In the genomic region with DNA sequence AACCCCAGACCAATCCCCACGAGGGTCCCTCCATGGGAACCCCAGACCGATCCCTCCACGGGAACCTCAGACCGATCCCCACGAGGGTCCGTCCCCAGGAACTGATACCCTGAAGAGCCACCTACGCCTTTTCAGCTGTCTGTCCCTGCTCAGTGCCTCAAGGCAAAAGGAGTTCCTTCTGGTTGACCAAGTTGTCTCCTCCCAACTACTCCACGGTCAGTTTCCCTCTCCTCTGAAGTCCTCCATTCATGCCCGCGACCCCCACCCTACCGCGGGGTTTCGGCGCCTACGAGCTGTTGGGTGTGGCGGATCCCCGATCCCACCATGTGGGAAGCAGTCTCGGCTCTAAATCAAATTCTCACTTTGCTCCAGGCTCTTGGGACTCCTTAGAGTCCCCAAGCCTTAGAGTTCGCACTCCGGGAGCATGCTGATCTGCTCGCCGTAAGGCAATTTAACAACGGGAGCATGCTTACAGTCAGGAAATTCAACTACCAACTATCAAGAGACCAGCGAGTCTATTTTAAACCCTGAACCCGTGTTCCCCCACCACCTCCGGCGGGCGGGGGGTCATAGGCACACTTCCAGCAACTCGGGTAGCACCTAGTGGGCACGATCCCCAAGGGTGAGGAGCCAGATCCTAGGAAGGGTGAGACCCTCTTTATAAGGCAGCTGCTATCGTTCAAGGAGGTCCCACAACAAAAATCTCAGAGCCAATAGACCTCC, we compare ENCODE assay signal across 9 mouse cellular contexts. TPM values are rescaled to one million over a fixed set of nuclear protein-coding genes. Genes with fewer than 3 reads are reported as not detected.
A peak's percentile ranks its signal among the peaks of the same experiment; 100 is the strongest.
DNase-seq lines count a peak whose midpoint lies in the region; ATAC-seq and TF ChIP-seq lines count a peak whose summit lies in the region.
"Had no signal": no experiment of that assay in that cellular context is flagged by ENCODE, and none has a peak within 500 bp of the region (broad histone marks: within the 10 kb centered on the region; RNA-seq: fewer than 3 reads in every experiment).

No protein-coding gene starts in this region.

- TF ChIP-seq POLR2A in kidney, adult 2 months (IDR thresholded peaks at IDR 0.05; ENCODE audit: low read depth, low read length) = no peak

- no peak for ATAC-seq in forebrain, embryonic 12.5 days (ENCODE audit: low FRiP score)
- no peak for ATAC-seq in hindbrain, postnatal 0 days
- no peak for ATAC-seq in neural tube, embryonic 11.5 days (ENCODE audit: insufficient read depth, low FRiP score, low TSS enrichment)

- no peak overlapping the region for H3K27ac ChIP-seq in kidney, adult 2 months (ENCODE audit: insufficient read depth, low read depth, low read length)
- no peak overlapping the region for H3K27ac ChIP-seq in forebrain, embryonic 12.5 days
- no peak overlapping the region for H3K27ac ChIP-seq in hindbrain, postnatal 0 days
- no peak overlapping the region for H3K27ac ChIP-seq in neural tube, embryonic 11.5 days (ENCODE audit: low read depth, low read length)

- peaks cover 16% of the 10 kb centered on the region; the same call in 1 of the 2 replicates for H3K9me3 ChIP-seq in forebrain, embryonic 12.5 days
- peaks cover 4% of the 10 kb centered on the region; the same call in 1 of the 2 replicates for H3K9me3 ChIP-seq in hindbrain, postnatal 0 days (ENCODE audit: low read length)
- H3K9me3 ChIP-seq in neural tube, embryonic 11.5 days (ENCODE audit: control insufficient read depth, low read length) = peaks cover 4% of the 10 kb centered on the region; the same call in 1 of the 2 replicates

- H3K4me1 ChIP-seq in kidney, adult 2 months (ENCODE audit: control insufficient read depth, insufficient read depth, low read length) = no peaks in the 10 kb centered on the region
- no peaks in the 10 kb centered on the region for H3K4me1 ChIP-seq in forebrain, embryonic 12.5 days
- H3K4me1 ChIP-seq in hindbrain, postnatal 0 days (ENCODE audit: insufficient read depth, low read length) = no peaks in the 10 kb centered on the region
- peaks cover 1% of the 10 kb centered on the region; the same call in 1 of the 2 replicates for H3K4me1 ChIP-seq in neural tube, embryonic 11.5 days (ENCODE audit: control insufficient read depth, insufficient read depth, low read length)

- peak overlapping the region; percentile 56 for H3K4me2 ChIP-seq in forebrain, embryonic 12.5 days
- peak overlapping the region; percentile 53 for H3K4me2 ChIP-seq in hindbrain, postnatal 0 days (ENCODE audit: low read depth, low read length)
- peak overlapping the region; percentile 53 for H3K4me2 ChIP-seq in neural tube, embryonic 11.5 days (ENCODE audit: low read depth)

- no peaks in the 10 kb centered on the region for H3K27me3 ChIP-seq in kidney, adult 2 months (replicated peaks; ENCODE audit: control insufficient read depth, insufficient read depth, low read length)
- H3K27me3 ChIP-seq in forebrain, embryonic 12.5 days = peaks cover 5% of the 10 kb centered on the region; the same call in 1 of the 2 replicates
- H3K27me3 ChIP-seq in hindbrain, postnatal 0 days (ENCODE audit: insufficient read depth, low read length) = no peaks in the 10 kb centered on the region
- no peaks in the 10 kb centered on the region for H3K27me3 ChIP-seq in neural tube, embryonic 11.5 days (ENCODE audit: control insufficient read depth, insufficient read depth, low read length)

- WGBS in kidney, adult 2 months = 51% methylated on average over 31 of the region's 31 CpGs
- WGBS in forebrain, embryonic 12.5 days = 45% methylated on average over 31 of the region's 31 CpGs
- 46% methylated on average over 31 of the region's 31 CpGs for WGBS in hindbrain, postnatal 0 days
- WGBS in neural tube, embryonic 11.5 days = 51% methylated on average over 31 of the region's 31 CpGs

- 0 out of 2 replicates have a peak overlapping the region, but pooled peaks have one; percentile 17 for H3K9ac ChIP-seq in forebrain, embryonic 12.5 days
- no peak overlapping the region for H3K9ac ChIP-seq in hindbrain, postnatal 0 days (replicated peaks; ENCODE audit: low read length)
- peak overlapping the region; percentile 36 for H3K9ac ChIP-seq in neural tube, embryonic 11.5 days (ENCODE audit: low read length)

- H3K36me3 ChIP-seq in kidney, adult 2 months (ENCODE audit: control insufficient read depth, insufficient read depth, low read length) = no peaks in the 10 kb centered on the region
- no peaks in the 10 kb centered on the region for H3K36me3 ChIP-seq in forebrain, embryonic 12.5 days (replicated peaks)
- H3K36me3 ChIP-seq in hindbrain, postnatal 0 days (ENCODE audit: insufficient read depth, low read length) = no peaks in the 10 kb centered on the region
- H3K36me3 ChIP-seq in neural tube, embryonic 11.5 days (ENCODE audit: control insufficient read depth, insufficient read depth, low read length) = no peaks in the 10 kb centered on the region

- H3K4me3 ChIP-seq in kidney, adult 2 months (ENCODE audit: insufficient read depth, low read depth, low read length) = peak overlapping the region; percentile 3; the same call in 1 of the 2 replicates
- peak overlapping the region; percentile 33 for H3K4me3 ChIP-seq in forebrain, embryonic 12.5 days (replicated peaks)
- peak overlapping the region; percentile 34 for H3K4me3 ChIP-seq in hindbrain, postnatal 0 days (ENCODE audit: low read length)
- peak overlapping the region; percentile 39 for H3K4me3 ChIP-seq in neural tube, embryonic 11.5 days (ENCODE audit: low read depth, low read length)

- DNase-seq in kidney, adult 2 months = no peak
- no peak for DNase-seq in kidney, adult 11 months
- DNase-seq in hindbrain, postnatal 0 days (ENCODE audit: low spot score) = no peak
- peak; percentile 29 for DNase-seq in neural tube, embryonic 11.5 days (ENCODE audit: low spot score)
- no peak for DNase-seq in ovary, postnatal 14 days (ENCODE audit: low spot score)
- no peak for DNase-seq in Muller cell, postnatal 12 days (ENCODE audit: inconsistent ontology term)
- no peak for DNase-seq in spleen, adult 12 weeks (ENCODE audit: low spot score)

- TF ChIP-seq CTCF in kidney, adult 2 months (conservative IDR thresholded peaks at IDR 0.05; ENCODE audit: insufficient read depth, insufficient read length, low read depth, low read length) = no peak
- TF ChIP-seq CTCF in hindbrain, postnatal 0 days (IDR thresholded peaks at IDR 0.05; ENCODE audit: low read depth) = no peak

RNA-seq across cellular contexts. Expression of gene Slc38a4, which starts 0.8 kb away (rescaled TPM):
- polyA plus RNA-seq in kidney, adult 2 months (2012; rRNA removed) = 2.6 and 2.7 TPM in 2 replicates
- 8.8 and 14.1 TPM in 2 replicates for polyA plus RNA-seq in forebrain, embryonic 12.5 days (2016; fragmentation: Nextera tagmentation; extraction: Ambion mirVana)
- total RNA-seq in hindbrain, postnatal 0 days (2014; rRNA removed) = 3.5 and 3.6 TPM in 2 replicates
- polyA plus RNA-seq in hindbrain, postnatal 0 days (2015; fragmentation: Nextera tagmentation; extraction: Ambion mirVana) = 2.5 and 3.1 TPM in 2 replicates
- polyA plus RNA-seq in neural tube, embryonic 11.5 days (2014; fragmentation: Nextera tagmentation; extraction: Ambion mirVana) = 53.5 and 53.9 TPM in 2 replicates
- total RNA-seq: neutrophil, adult 5-6 weeks had no signal
